Mouse (Mus musculus) natural killer cell, adult 2 months (primary cell): Measurements from ENCODE around the gene Pi4k2a.

ENCODE experiments used
- DNase-seq, 2 experiments: peaks; one replicate each; pipeline ENCODE4 v3.0.0; 2022; ENCODE audit warnings: low spot score in 2 of 2

Gene Pi4k2a

DNA sequence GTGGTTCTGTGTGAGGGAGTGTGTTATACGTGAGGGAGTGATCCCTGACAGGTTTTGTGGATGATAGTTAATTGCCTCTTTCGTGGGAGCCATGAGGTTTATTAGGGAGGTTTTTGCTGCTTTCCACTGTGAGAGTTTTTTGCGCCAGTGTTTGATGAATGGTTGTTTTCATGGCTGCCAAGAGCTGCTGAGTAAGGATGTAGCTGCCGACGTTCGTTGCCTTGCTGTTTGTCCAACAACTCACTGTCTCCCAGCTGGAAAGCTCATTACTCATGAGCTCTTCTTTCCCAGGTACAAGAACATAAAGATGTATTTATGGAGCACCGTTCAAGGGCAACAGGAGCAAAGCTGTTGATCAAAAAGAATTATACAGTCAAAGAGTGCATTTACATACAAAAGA lies 73.9 kb downstream of the Pi4k2a start:
- DNase-seq: no peak

DNA sequence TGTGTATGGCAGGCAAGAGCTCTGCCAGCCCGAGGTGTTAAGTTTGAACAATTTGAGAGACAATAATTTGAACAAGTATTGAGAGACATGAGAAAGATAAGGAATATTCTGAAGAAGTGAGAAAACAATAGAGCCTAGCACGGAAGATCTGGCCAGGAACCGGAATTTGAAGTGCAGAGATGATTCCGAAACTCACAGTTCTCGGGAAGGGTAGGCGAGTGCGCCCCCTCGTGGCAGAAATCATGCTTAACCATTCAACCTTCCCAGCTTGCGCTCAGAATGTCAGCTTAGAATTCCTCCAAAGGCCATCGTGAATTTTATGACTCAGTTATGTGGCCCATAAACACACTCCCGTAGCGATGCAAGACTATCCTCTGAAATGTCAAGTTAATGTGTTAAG lies 75.9 kb downstream of the Pi4k2a start:
- DNase-seq: peak; percentile 72 to 79

DNA sequence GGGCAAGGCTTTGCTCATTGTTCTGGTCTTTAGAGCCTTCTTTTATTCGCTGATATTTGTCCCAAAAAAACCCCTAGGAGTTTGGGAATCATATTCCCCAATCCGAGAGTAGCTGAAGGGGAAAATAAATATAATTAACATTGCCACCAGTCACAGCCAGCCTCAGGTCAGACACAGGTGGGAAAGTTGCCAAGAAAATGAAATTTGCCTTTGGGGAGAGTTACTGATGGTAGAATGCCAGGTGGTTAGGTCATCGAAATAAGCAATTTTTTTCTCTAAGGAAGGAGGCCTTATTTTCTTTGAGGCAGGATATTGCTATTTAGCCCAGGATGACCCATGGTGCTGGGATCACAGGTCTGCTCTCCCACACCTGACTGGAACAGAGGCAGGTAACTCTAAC lies 76.5 kb downstream of the Pi4k2a start:
- no peak for DNase-seq

DNA sequence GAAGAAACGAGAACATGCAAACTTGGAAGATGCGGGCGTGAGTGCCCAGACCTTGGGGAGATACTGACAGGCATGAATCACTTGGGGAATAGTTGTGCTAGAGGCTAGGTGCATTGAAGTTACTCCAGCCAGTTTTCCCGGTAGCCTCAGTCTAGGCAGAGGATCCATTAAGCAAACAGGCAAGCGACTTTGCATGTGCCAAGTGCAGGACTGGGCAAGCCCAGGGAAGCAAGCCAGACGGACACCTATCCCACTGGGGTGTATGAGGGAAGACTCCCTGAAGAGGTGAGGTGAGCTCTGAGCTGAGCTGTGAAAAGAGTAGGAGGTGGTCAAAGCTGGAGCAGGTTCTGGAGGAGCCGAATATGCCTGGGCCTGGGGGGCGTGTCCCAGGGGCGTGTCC lies 77.2 kb downstream of the Pi4k2a start:
- no peak for DNase-seq

DNA sequence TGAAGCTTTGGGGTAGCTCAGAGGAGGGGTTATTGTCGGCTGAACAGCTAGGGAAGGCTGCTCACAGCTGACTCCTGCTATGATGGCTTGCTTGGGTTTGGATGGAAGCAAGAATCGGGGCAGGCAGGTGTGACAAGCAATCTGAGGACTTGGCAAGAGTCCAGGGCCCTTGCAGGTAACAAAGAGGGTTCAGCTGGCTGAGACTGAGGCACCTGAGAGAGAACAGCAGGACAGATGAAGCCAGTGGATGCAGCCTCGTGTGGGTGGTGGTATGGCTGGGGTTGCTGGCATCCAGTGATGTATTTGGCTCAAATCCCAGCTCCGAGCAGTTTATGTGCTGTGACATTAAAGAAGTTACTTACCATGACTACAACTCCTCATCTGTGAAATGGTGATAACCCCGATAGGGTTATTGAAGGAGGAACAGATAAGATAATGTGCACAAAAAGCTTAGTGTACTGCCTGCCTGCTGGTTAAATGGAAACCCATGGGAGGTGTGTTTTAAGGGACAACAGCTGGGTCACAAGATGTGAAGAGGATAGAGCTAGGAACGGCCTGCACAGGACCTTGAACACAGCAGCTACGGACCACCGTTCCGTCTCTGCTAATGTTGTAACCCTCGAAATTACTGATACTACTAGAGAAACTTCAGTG lies 79.2 kb downstream of the Pi4k2a start:
- DNase-seq: no peak

DNA sequence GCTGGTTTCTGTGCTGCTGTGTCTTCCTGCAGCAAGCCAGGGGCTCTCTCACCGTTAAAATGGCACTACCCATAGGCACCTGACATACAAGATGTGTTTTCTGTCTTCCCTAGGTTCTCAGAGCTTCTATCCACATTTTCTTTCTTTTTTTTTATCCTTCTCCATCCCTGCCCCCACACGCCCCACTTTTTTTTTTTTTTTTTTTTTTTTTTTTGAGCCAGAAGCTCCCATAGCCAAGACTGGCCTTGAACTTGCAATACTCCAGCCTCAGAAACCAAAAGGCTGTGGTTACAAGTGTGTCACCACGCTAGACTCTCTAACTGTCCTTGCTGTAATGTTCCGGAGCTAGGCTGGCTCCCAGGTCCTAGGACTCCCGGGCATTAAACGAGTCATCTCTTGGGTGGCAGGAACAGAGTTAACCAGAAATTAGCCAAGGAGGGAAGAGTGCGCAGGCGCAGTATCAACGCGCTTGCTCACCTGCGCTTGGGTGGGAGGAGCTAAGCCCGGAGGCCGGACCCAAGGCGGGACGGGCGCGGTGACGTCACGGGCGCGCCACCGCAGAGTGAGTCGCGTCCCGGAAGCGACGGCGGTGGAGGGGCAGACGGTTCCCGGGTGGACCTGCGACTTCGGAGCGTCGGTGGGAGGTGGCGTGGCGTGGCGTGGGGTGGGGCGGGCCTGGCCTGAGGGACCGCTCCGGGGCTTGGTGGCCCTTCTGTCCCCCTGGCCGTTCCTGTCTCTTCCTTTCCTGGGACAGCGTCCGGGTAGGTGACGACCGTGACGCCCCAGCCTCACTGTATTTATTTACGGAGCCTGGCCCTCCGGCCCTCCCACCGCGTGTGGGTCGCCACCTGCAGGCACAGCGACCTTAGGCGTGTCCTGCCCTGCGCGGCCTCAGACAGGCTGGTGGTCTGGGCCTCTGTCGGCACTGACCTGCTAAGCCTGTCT lies 80.0 kb downstream of the Pi4k2a start:
- peak; percentile 92 to 95 for DNase-seq
